Mouse (Mus musculus): ENCODE results near the gene Sell. TPM values are rescaled to one million over a fixed set of nuclear protein-coding genes. Genes with fewer than 3 reads are reported as not detected.
"Not testable (repeated sequence)": the region's sequence is repeated elsewhere in the genome, so short reads cannot be mapped to it uniquely, and the experiment has no call there.

The Sell gene
- total RNA-seq (2021): not detected
- long read RNA-seq, experiment 1: 0 reads
- long read RNA-seq, experiment 2: 0 reads

DNA sequence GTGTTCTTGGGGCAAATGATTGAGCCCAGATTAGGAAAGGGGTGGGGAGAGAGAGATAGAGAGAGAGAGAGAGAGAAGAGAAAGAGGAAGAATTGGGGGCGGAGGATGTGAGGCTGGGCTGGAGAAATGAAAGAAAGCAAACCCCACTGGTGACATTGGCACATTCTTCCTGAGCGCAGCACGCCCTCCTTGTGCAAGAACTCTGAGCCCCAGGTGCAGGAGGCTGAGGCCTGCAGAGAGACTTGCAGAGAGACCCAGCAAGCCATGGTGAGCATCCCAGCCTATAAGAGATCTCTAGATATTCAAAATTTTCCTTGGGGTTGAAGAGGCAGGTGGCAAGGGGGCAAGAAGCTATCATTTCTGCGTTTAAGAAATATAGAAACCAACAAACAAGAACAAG lies at the start of gene Sell:
TSS of gene Sell (plus strand) at position 58 of the 400 bp plus-strand sequence.
- no peak for DNase-seq (ENCODE audit: low spot score in 2 of 2)

DNA sequence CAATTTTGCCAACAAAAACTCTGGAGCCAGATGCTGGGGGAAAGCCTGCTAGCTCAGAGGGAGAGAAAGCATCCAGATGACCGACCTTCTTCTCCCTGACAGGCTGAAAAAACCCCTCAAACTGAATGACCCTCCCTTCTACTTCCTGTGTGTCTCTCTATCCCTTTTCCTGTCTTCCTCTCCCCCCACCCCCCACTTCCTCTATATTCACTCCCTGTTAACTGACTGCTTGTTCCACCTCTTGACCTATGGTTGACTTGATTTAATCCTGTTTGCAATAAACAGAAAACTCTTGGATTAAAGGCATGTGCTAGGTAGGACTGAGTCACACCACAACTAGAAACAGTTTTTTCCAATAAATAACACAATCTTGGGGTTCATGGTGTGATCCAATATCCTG lies 47.2 kb upstream of the Sell start:
- DNase-seq (ENCODE audit: low spot score in 2 of 2): no peak

DNA sequence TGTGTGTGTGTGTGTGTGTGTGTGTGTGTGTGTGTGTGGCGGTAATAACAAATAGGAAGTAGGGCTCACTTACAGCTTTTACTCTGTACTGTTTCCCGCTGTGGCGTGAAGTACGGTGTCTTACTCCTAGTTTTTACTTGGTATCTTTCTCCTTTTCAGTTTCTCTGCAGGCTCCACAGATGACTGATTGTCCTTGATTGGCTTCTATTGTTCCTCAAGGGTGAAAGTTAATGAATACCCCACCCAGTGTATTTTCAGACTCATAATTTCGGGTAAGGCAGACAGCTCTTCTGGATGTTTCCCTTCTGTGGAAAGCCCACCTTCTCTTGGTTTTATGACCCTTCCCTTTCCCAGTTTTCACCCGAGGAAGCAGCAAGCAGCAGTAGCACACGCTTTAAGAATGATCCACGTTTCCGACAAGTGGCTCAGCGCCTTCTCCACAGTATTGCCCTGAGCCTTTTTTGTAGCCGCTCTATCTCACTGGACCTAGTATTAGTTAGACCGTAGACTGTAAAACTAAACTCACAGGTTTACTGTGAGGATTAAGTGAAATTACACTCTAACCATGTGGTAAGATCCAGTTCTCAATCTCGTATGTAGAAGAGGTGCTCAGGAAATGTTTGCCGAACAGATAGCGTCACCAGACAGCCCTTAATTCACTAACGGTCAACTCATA lies 43.4 kb upstream of the Sell start:
- no peak for DNase-seq (ENCODE audit: low spot score in 2 of 2)

DNA sequence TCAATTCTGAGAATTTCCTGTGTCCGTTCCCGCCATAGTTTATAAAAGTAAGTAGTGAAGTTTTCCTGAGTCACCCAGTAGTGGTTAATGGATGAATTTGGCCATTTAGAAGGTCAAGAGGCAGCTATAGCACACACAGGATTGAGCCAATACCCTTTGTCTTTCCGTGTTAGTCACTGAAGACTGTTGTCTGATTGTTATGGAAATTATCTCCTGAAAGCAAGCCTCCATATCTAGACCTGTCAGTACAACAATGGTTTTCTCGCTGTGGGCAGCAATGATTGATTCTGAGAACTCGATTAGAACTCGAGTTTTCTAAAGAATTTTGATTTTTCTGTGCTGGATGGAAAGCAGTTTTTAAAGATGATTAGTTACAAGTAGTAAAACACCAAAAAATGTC lies 42.0 kb upstream of the Sell start:
- DNase-seq (ENCODE audit: low spot score in 2 of 2): no peak

DNA sequence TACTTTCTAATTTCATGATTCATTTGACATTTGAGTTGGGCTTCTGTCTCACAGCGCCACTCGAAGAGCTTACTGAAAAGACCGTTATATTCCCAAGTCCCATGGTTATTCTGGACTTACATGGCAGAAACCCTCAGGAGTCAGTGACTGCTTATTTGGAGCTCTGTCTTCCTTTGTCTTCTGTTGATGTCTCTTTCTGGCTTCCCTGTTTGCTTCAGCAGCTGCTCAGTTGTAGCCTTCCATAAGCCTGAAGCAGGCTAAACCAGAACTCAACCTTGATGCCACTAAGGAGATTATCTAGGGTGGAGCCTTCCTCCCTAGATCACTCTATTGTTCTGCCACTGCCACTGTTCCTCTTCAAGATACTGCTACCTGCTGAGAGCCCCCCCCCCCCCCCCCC lies 41.0 kb upstream of the Sell start:
- not testable (repeated sequence) for DNase-seq (ENCODE audit: low spot score in 2 of 2)

DNA sequence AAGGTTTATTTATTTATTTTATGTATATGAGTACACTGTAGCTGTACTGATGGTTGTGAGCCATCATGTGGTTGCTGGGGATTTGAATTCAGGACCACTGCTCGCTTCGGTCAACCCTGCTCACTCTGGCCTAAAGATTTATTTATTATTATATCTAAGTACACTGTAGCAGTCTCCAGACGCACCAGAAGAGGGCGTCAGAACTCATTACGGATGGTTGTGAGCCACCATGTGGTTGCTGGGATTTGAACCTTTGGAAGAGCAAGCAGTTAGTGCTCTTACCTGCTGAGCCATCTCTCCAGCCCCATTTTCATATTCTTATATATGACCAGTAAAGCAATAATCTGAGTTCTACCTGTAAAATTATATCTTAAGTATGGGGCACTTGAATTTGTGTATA lies 39.7 kb upstream of the Sell start:
- not testable (repeated sequence) for DNase-seq (ENCODE audit: low spot score in 2 of 2)

DNA sequence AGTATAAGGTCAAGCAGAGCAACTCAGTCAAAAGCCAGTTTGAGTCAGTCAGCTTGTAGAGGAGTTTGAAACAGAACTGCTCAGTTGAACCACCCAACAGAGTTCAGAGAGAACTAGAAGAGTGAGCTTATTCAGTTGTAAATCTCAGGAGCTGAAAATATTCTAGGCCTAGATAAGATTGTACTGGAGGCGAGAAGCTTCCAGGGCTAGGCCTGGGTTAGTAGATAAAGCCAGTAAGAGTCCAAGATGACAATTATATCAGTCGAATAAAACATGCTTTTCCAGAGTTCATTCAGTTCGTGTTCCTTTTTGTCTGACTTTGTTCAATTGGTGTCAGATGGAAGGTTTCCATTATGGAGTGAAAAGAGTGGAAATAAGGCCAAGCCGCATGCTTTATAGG lies 36.1 kb upstream of the Sell start:
- DNase-seq (ENCODE audit: low spot score in 2 of 2): no peak

DNA sequence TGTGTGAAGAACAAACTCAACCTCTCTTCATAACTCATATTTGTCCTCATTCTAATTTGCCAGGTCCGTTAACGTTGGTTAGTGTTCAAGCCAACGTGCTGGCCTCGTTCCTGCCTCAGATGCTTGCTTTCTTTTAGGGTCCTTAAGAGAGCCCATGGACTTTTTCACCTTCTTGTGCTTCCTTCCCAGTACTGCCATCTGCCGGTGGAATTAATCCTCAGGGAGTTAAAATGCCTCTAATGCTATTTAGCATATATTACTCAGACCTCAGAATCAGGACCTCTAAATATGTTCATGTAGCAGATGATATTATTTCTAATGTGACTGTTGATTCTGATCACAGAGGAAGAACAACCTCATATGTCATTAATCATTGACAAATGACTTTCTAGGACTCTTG lies 34.4 kb upstream of the Sell start:
- DNase-seq (ENCODE audit: low spot score in 2 of 2): peak in 1 of 2 experiments; percentile 15

DNA sequence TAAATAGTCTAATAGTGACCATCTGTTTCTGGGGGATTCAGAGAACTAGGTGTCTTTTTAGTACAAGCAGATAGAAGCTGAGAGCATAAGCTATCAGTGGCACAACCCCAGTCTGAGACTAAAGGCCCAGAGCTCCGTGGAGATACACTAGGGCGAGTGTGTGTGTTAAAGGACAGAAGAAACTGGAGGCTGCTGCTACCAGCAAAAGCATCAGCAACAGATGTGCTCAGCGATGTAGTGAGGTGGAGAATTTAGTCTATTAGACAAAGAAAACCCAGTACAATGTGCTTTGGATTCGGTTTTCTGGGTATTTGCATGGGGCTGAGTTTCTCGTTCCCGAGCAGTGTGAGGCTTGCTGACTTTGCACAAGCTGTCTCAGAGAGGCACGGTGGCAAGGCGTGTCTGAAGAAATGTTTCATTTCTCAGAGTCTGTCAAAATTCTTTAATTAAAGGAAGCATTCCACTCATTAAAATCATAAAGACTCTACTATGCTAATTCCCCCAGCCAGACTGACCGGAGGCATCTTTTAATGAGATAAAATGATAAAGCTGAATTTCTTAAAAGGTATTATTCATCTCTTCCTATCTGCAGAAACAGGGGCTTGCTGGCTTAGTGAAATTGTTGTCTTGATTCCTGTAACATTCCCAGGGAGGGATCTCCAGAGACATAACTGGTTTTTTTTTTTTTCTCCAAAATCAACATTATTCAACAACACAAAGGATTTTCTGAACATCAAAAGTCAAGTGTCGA lies 21.2 kb upstream of the Sell start:
- no peak for DNase-seq (ENCODE audit: low spot score in 2 of 2)

DNA sequence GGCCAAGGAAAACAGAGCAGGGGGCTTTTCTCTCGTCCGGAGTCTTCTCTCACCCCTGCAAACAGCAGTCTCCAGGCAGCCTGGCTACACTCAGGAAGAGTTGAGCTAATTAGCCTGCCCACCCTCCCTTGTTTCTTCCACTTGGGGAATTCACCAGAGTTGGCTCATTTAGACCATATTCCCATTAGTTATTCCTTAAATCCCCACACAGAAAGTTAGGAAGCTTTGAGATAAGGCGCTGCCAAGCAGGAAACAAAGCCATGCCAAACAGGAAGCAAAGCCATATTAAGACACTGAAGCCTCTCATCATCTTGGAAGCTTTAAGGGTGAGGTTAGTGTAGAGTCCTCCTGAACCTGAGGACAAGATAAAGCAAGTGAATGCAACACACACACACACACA lies 18.2 kb upstream of the Sell start:
- DNase-seq (ENCODE audit: low spot score in 2 of 2): no peak

DNA sequence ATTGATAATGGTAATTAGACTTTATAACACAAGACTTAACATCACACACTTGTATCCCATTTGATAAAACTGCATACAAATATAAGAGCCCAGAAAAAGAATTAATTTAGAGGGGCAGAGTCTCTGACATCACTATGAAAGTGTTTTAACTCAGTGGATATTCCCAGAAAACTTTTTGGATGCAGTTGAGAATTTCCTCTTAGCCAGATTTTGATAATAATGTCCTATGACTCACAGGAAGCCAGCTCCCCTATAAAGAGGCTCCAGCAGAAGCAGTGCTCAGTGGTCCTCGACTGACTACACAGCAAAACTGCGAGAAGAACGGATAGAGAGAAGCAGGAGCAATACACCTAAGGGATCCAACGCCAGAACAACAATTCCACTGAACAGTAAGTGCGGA lies 13.8 kb upstream of the Sell start, which contains the start of gene Sele:
TSS of gene Sele (plus strand) at position 301 of the 400 bp plus-strand sequence.
- no peak for DNase-seq (ENCODE audit: low spot score in 2 of 2)

DNA sequence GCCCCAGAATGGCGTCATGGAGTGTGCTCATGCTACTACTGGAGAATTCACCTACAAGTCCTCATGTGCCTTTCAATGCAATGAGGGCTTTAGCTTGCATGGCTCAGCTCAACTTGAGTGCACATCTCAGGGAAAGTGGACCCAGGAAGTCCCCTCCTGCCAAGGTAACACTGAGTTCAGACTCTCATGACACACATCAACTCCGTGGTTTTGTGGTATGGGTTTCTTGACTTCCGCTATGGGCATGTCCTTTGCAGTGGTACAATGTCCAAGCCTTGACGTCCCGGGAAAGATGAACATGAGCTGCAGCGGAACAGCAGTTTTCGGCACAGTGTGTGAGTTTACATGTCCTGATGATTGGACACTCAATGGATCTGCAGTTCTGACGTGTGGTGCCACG lies 8.2 kb upstream of the Sell start:
- no peak for DNase-seq (ENCODE audit: low spot score in 2 of 2)

DNA sequence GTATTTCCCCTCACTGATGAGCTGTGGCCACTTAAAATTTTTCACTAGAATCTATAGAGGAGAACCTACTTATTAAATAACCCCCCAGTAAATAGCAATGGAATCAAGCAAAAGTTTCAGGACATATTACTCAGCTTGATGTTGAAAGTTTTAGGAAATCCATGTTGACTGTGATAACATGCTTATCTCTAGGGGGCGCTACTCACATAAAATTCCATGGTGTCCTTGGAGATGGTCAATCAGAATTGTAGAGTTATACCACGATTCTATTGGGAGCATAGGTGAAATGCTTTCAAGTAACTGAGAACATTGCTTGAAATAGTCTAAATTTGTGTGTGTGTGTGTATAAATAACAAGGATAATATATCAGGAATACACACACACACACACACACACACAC lies 7.0 kb upstream of the Sell start:
- DNase-seq (ENCODE audit: low spot score in 2 of 2): no peak

DNA sequence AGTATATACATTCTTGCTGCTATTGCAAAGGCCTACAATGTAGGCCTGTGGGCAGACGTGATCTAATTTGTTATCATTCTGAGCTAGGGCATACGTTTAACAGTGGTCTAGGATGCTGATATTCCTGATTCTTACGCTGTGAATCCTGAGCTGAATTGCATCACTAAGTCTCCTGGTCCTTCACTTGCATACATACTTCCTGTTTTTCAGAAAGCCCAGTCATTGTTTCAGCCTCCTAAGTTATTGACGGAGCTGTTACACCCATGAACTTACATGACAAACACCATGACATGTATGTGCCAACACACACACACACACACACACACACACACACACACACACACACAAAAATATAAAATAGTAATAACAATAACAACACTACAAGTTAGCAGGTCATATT lies 1.7 kb upstream of the Sell start:
- no peak for DNase-seq (ENCODE audit: low spot score in 2 of 2)

DNA sequence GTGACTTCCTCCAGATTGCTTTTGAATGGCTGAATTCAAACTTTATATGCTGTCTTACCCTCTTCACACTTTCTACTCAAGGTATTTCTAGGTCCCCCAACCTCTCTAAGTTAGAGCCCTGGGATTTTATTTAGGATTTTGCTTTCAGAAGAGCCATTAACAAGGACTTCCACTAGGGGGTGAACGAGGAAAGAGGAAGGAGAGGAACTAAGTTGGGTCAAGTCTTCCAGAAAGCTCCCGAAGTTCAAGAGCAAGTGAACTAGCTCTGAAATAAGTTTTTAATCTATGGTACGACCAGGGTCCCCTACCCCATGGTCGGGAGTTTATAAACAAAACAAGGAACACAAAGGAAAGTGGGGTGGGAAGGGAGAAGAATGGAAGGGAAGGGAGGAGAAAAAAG lies 504 bp upstream of the Sell start:
- DNase-seq (ENCODE audit: low spot score in 2 of 2): no peak

DNA sequence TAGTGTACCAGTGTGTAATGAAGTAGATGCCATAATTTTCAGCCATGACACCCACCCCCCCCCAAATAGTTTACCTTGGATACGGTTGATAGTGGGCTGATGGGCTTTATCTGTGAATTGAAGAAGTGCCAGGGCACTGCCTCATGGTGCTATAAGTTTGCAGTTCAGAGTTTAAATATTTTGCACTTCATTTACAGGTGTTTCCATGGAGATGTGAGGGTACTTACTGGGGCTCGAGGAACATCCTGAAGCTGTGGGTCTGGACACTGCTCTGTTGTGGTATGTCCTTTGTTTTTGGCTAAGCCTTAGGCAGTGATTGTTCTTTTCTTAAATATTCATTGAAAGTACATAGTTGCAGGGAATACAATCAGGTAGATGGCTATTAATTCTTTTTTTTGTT lies 1.1 kb downstream of the Sell start:
- no peak for DNase-seq (ENCODE audit: low spot score in 2 of 2)

DNA sequence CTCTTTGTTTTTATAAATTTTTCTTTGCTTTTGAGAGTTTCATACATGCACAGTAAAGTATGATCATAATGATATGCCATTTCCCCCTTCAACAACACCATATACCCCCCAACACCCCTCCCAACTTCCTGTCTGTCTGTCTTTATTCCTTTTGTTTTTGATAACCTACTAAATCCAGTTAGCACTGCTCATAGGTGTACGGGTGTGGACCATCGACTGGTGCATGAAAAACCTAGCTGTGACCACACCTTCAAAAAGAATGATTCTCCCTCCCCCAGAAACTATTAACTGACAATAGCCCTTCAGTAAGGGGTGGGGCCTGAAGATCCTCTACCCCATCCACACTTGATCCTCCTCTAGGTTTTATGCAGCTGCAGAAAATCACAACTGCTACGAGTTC lies 2.0 kb downstream of the Sell start:
- no peak for DNase-seq (ENCODE audit: low spot score in 2 of 2)

DNA sequence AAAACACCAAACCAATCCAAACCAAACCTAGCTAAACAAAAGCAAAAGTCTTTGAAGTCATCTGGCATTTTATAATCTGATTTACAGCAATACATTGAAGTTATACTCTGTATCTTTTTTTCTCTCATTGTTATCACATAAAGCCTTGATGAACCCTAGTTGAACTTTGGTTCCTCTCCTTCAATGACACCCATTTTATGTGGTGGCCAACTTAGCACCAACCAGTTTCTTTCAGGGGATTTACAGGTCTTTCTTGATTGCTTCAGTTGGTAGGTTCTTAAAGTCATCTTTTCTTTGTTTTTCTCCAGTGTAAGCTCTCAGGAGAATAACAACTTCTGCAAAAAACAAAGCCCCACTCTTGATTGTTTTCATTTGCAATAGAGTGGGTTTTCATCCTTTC lies 7.5 kb downstream of the Sell start:
- DNase-seq (ENCODE audit: low spot score in 2 of 2): no peak

DNA sequence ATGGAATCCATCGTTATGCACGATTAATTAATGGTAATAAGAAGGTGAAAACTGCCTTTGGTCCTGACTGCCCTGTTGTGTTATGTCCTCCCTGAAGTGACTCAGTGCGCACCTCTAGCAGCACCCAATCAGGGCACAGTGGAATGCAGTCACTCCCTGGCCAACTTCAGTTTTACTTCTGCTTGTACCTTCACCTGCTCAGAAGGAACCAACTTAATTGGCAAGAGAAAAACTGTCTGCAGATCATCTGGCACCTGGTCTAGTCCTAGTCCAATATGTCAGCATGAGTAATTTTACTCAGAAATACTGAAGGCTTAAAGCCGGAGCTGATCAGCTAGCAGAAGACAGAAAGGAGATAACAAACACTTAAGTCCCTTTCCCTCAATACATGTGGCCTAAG lies 8.7 kb downstream of the Sell start:
- DNase-seq (ENCODE audit: low spot score in 2 of 2): no peak

DNA sequence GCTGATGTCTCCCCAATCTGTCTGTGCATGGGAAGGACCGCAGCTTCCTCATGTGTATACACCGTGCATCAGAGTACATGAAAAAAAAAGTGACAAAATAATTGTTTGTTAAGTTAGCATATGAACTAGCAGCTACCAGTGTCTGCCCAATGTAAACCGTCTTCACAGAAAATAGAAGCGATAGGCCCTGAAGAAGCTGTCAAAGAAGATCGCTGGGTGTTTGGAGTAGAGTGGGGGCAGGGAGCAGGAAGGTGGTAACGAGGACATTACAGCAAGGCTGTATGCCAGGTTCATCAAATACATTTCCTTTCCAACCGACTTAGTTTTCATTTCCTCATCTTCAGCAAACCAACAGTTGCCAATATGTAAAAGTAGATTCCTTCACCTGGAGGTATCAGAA lies 9.3 kb downstream of the Sell start:
- no peak for DNase-seq (ENCODE audit: low spot score in 2 of 2)

DNA sequence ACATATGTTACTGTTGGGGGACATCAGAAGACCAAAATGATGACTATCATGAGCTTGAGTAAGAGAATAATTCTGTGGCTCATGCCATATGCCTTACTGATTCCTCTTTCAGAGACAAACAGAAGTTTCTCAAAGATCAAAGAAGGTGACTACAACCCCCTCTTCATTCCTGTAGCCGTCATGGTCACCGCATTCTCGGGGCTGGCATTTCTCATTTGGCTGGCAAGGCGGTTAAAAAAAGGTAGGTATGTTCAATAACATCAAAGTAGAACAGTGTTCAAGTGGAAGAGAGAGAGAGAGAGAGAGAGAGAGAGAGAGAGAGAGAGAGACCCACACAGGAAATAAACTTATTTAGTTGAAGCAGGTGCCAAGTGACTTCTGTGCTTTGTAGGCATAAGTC lies 10.2 kb downstream of the Sell start:
- DNase-seq (ENCODE audit: low spot score in 2 of 2): no peak

DNA sequence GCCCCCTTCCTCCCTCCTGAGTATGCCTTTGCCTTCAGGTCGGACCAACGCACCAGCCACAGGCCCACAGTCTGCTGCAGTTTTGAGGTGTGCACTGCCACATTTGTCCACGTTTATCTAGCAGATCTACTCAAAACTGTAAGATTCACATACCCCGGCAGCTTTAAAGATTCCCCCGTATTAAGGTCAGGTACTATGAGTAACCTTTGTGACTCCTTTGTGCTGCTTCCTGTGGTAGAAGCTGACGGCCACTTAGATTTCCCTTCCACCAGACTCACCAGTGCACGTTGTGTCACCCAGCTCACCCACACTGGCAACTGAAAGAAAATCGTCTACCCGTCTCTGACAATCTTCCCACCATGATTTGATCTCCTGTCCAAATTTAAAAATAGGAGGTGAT lies 11.3 kb downstream of the Sell start:
- DNase-seq (ENCODE audit: low spot score in 2 of 2): no peak

DNA sequence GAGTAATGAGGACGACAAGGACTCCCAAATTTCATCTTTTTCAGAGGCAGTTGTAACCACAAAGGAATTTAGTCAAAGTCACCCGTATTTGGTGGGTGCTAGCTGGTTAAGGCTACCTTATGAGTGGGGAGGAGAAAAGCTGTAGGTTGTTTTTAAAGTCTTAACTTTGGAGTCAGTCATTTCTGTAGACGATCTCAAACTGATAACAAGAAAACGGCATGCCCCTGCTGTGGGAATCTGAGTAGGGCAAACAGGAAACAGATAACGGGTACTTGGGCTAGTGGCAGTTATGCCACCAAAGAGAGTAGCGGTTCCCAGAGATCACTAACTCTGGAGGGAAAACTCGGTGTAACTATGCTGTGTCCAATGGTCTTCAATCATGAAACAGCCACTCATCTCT lies 12.0 kb downstream of the Sell start:
- no peak for DNase-seq (ENCODE audit: low spot score in 2 of 2)

Measured in left cerebral cortex, adult 18-20 months (tissue).